Mouse (Mus musculus) heart, postnatal 4 days (tissue): Measurements from ENCODE around the gene Eml2. TPM values are rescaled to one million over a fixed set of nuclear protein-coding genes. Genes with fewer than 3 reads are reported as not detected.

Source experiments
- DNase-seq: peaks from one replicate; pipeline ENCODE4 v3.0.0; 2021
- total RNA-seq, 2 experiments: library from RNA; stranded (reverse); gene quantifications; 2 replicates each; pipeline ENCODE4 v1.2.3; 2021

Eml2 gene
- total RNA-seq, 2 experiments from 2014 or later = 70.6 to 77.3 TPM

DNA sequence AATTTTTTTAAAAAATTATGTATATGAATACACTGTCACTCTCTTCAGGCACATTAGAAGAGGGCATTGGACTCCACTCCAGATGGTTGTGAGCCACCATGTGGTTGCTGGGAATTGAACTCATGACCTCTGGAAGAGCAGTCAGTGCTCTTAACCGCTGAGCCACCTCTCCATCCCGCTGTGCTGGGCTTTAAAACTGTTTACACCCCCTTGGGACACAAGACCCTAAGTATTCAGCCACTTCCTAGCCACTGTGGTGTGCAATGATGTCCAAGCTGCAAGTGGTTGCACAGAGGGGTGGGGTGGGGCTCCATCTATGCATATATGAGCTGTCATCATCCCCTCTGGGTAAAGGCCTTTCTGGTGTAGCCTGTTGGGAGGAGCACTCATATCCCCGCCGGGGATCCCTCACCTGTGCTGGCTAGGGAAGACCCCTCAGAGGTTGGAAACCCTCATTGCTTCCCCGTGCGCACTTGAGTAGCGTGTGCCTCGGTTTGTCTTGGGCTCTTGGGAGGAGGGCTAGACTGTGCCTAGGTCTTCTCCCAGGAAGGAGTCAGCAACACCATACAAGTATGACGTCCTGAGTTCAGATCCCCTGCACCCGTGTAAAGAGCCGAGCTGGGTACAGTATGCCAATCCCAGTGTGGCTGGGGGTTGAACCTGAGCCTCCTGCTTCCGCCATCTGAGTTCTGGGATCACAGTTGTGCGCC is 32.1 kb downstream of the Eml2 start:
- no peak for DNase-seq

DNA sequence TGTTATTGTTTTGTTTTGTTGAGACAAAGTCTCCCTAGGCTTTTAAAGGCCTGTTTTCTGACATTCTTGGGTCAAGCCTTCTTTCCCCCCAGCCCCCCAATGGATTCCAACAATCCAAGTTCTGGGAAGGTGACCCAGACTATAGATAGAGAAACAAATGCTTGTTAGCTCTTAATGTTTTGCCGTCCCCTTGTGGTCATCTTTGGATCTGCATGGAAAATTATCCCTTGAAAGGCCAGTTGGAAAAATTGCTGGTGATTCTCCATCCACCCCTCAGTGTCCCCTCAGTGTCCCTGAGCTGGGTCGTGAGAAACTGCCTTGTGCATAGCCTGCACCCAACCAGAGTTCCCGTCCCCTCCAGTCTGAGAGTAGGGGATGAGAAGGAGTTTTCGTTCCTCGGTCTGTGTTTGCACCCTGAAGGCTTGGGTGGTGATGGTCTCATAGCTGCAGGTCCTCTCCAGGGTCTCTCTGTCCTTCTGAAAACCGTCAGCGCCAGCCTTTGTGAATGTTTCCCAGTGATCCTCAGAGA is 32.8 kb downstream of the Eml2 start:
- peak; percentile 76 for DNase-seq

DNA sequence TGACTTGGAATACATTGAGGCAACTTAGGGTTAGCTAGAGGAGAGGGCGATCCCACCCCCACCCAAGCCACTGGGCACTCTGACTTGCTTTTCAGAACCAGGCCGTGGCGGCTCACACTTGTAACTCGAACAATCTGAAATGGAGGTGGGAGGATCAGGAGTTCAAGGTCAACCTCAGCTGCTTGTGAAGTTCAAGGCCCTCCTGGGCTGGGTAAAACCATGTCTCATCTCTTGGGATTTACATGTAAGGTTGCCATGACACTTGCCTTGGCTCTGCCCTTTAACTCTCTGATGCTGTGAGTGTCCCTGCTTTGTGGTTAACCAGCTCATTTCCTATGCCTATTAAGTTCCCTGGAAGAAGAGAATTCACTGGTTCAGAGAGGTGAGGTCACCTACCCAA is 33.3 kb downstream of the Eml2 start:
- no peak for DNase-seq

DNA sequence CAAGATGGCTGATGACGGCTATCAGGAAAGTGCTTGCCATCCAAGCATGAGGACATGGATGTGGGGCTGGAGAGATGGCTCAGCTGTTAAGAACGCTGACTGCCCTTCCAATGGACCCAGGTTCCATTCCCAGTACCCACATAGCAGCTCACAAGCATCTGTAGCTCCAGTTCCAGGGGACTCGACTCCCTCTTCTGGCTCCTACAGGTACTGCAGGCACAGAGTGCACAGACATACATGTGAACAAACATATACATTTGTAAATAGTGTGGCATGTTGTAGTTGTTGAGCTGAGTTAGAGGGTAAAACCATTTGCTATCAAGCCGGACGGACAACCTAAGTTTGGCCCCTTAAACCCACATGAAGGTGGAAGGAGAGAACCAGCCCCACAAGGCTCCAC is 33.8 kb downstream of the Eml2 start:
- DNase-seq = no peak

DNA sequence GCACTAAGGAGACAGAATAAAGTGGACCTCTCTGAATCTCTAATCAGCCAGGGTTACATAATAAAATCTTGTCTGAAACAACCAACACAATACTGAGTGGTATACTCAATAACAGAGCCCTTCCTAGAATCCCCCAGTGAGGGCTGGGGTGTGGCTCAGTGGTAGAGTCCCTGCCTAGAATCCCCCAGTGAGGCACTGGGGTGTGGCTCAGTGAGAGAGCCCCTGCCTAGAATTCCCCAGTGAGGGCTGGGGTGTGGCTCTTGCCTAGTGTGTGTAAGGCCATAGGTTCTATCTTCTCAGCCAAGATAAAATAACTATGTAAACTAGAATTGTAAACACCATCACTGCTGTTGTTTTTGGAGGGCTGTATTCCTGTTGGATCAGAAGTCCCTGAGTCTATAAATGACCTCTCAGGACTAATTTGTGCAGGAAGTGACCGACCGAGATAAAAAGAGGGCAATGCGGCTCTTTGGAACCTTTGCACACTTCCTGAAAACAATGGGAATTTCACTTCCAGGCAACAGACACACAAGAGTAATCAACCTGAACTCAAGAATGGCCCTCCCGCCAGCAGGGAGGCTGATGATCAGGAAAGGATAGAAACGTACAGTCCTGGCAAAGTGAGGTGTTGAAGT is 34.9 kb downstream of the Eml2 start:
- no peak for DNase-seq

DNA sequence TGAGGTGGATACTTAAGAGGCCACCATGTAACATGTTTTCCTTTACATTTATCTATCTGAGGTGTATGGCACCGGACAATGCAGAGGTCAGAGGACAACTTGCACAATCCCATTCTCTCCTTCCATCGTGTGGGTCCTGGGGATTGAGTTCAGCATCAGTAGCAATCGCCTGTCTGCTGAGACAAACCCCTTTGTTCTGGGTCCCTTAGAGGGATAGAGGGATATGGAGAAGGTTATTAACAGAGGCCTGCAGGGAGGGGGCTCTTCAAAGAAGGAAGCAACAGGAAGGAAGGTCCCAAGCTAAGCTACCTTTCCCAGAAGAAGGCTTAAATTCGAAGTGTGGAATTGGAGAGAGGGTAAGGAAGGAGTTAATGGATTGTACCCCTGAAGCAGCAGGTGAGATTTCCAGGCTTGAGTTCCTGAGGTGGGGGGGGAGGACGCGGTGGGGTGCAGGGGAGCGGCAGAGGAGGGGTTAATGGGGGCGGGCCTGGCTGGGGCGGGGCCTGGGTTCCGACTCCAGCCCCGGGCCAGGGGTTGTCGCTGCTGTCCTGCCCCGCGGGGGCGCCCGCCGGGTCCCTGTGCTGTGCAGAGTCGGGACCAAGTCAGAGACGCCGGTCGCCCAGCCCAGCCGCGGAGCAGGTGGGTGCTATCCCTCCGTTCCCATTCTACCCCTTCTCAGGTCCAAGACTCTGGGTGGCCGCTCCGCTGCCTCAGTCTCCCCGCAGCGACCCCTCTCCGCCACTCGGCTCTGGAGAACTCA is 36.0 kb downstream of the Eml2 start, which contains the start of gene Gpr4:
TSS of gene Gpr4 (plus strand) at position 543 of the 760 bp plus-strand sequence.
- DNase-seq = peak; percentile 71

DNA sequence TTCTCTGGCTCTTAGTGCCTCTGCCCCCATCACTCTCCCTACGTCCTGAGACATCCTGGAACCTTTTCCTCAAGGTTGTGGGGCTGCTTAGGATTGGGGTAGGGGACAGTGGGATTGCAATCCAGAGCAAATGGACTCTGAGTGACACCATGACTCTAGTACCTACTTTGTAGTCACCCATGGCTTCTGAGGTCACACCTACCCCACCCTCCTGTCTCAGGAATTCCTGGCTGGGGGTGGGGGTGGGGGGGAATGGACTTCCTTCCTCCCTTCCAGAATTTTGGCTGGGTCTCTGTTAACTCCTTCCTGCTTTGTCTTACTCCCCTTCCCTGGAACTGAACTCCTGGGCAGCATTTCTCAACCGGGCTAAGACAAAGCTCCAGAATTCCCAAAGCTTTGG is 37.2 kb downstream of the Eml2 start:
- no peak for DNase-seq

DNA sequence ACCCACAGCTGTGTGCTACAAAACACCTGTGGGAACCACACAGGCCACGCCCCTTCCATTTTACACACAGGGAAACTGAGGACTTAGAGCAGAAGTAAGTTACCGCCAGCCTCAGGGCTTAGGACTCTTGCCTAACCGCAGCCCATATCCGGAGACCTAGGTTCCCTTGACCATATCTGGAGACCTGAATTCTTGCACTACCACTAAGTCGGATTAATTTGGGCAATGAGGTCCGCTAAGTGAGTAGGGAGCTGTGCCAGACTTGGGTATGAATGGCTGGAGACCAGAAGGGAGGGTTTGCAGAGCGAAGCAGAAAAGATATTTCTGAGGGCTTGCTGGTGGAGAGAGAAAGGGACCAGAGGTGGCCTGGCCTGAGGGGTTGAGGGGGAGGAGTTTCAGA is 38.1 kb downstream of the Eml2 start:
- no peak for DNase-seq

DNA sequence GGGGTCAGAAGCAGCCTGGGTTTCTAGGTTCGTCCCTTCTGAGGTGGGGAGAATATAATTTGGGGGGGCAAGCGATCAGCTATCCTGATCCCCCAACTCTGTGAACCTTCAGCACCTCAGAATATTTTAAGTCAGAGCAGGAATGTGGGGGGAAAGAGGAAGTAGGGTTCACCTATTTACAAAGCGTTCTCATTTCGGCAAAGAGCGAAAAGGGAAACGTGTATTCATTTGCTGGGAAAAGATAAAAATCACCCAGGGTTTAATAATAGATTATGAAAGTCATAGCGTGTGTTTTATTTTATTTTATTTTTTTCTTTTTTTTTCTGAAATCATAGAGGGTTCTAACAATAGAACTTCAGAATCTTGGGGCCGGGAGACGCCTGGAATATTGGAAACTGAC is 38.7 kb downstream of the Eml2 start:
- DNase-seq = no peak

DNA sequence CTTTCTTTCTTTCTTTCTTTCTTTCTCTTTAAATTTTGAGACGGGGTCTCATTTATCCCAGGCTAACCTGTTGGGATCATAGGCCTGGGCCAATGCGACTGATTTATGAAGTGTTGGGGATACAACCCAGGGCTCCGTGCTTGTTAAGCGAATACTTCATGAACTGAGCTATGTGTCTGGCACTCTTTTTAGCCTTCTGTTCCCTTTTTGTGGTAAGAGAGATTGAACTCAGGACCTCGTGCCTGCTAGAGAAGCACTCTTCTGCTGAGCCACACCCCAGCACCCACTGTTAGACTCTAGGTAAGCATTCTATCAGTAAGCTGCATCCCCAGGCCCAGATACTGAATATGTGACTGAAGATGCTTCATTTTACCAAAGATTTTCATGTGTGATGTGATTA is 41.3 kb downstream of the Eml2 start:
- DNase-seq = no peak

DNA sequence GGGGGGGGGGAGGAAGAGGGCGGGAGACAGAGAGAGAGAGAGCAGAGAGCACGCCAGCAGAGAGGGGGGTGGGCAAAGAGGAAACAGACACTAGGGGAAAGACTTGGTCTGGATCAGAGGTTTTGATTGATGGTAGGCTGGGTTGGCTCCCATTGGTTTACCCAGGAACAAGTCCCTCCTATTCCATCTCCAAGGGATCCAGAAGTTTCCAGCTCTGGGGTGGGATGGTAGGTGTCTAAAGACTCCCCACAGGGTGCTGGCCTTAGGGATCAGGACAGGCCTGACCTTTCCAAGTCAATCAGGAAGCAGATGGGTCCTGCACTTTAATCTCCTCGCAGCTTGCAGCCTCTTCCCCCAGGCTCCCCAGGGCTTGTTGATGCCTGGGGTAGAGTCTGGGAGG is 41.7 kb downstream of the Eml2 start:
- DNase-seq = no peak

DNA sequence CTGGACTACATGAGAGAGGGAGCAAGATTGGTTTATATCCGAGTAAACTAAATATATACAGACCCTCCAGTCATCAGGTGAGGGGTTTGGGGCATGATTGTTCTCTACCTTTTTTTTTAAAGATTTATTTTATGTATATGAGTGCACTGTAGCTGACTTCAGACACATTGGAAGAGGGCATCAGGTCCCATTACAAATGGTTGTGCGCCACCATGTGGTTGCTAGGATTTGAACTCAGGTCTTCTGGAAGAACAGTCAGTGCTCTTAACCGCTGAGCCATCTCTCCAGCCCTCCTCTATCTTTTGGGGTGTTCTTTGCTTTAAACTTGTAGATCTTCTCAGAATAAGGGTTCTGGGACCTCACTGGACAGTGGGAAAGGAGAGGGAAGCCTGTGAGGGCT is 43.8 kb downstream of the Eml2 start:
- no peak for DNase-seq

DNA sequence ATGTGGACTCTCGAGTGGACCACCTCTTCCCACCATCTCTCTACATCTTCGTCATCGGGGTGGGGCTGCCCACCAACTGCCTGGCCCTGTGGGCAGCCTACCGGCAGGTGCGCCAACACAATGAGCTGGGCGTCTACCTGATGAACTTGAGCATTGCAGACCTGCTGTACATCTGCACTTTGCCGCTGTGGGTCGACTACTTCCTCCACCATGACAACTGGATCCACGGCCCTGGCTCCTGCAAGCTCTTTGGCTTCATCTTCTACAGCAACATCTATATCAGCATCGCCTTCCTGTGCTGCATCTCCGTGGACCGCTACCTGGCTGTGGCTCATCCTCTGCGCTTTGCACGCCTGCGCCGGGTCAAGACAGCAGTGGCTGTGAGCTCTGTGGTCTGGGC is 46.0 kb downstream of the Eml2 start:
- no peak for DNase-seq

DNA sequence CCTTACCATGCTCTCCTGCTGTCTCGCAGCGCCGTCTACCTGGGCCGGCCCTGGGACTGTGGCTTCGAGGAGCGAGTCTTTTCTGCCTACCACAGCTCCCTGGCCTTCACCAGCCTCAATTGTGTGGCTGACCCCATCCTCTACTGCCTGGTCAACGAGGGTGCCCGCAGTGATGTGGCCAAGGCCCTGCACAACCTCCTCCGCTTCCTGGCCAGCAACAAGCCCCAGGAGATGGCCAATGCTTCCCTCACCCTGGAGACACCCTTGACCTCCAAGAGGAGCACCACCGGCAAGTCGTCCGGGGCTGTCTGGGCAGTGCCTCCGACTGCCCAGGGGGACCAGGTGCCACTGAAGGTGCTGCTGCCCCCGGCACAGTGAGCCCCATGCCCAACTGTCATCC is 46.7 kb downstream of the Eml2 start:
- DNase-seq = no peak

DNA sequence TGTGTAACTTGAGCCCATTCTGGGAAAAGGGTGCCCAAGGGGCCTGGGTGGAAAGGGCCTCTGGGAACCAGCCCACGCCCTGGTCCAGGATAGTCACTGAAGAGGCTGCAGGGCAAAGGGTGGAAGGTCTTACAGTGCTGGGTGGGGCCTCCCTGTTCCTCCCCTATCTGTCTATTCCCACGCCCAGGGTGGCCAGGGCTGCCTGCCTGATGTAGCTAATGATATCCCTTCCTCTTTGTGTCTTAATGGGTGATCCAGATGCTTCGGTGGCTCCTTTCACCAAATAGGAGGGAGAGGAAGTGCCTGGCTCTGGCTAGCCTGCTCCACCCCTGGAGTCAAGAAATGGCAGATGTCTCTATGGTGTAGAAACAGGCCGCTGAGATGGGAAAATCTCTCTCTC is 48.7 kb downstream of the Eml2 start:
- DNase-seq = no peak

DNA sequence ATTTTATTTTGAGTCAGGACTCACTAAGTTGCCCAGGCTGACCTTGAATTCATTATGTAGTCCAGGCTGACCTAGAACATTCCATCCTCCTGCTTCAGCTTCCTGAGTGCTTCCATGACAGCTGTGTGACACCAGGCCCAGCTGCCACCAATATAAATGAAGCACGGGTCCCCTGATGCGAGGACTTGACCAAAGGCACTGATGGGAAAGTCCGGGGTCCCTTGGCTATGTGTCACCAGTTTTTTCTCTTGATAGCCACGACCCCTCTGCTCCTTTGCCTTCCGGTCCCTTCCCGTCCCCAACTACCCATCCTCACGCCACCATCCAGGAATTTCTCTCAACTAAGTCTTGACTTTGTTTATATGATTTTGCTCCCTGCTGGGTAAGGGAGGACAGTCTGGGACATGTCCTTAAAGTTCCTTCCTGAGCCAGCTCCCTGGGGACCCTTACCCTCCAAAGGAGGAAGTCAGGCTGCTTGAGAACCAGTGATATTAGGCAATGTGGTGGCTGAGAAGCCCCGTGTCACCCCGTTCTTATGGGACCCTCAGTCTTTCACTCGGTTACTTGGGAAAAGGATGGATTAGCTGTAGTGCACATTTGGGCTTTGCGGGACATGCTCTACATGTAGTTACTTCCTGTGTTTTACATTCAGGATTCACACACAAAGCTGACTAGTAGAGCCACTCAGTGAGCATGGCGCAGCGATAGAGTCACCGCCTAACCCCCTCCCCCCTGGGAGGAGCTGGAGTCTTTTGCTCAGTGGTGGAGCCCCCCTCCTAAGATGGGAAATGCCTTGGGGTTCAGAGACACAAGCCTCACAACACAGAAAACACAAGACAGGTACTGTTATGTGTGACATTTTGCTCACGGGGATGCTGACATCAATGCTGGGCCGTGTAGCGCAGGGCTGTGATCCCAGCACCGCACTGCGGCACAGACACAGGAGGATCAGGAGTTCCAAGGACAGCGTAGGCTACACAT is 50.9 kb downstream of the Eml2 start:
- peak; percentile 42 for DNase-seq

DNA sequence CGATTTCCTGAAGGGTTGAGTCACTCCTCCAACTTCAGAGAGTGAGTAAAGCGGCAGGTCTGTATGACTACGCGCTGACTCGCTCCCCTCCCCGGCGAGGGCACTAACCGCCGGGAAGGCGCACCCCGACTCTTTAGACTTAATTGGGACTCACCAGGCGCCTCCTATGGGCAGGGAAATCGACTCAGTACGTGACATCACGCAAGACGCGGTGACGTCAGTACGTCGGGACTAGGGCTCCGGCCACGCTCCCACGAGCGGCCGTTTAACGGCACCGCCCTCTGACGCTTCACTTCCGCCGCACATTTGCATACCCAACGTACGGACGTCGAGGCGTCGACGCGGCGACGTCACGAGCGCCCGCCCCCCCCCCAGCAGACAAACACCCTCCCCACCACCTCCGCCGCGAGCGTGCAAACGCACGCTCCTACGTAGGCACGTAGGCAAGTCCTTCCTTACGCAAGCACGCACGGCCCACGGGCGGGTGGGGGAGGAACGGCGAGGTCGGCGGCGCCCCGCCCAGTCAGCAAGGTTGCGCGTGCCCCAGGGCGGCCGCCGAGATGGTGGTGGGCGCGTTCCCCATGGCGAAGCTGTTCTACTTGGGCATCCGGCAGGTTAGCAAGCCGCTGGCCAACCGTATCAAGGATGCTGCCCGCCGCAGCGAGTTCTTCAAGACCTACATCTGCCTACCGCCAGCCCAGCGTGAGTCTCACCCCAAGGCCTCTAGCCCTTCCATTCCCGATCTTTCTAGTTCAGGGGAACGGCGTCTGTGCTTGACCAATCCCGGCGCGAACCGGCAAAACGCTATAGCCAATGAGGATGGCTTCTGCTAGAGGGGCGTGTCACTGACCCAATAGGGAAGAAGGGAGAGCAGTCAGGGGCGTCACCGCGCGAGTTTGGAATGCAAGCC is 51.9 kb downstream of the Eml2 start, which contains the start of gene Opa3:
TSS of gene Opa3 (plus strand) at position 452 of the 910 bp plus-strand sequence.
- DNase-seq = peak; percentile 99

DNA sequence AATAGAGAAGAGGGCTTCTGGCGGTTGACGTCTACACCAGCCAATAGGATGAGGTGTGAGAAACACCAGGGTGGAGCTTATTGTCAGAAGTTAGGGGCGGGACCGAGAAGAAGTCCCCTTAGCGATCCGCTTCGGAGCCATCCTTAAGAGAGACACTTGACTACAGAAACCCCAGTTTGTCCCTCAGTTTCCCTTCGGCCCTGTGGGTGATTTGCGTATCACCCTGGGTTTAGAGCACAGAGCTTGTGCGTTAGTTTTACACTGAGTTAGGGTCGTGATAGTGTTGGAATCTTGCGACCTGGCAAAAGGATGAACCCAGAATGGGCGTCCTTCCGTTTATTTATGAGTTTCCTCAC is 52.5 kb downstream of the Eml2 start:
- DNase-seq = no peak

DNA sequence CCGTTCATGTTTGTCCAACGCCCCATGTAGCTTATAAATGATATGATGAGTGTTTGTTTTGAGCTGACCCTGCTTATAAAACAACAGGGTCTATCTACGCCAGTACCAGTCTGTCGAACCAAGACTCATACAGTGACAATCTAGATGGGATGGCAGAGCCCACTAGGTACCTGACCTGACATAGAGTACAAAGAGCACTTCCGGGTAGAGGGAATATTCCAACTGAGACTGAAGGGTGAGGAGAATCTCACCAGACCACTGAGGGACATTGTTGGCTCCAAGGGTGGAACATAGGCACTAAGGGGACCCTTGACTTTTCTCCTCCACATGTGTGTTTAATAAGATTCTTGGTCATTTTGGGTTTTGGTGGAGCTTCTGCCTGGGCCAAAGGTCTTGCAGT is 53.2 kb downstream of the Eml2 start:
- no peak for DNase-seq

DNA sequence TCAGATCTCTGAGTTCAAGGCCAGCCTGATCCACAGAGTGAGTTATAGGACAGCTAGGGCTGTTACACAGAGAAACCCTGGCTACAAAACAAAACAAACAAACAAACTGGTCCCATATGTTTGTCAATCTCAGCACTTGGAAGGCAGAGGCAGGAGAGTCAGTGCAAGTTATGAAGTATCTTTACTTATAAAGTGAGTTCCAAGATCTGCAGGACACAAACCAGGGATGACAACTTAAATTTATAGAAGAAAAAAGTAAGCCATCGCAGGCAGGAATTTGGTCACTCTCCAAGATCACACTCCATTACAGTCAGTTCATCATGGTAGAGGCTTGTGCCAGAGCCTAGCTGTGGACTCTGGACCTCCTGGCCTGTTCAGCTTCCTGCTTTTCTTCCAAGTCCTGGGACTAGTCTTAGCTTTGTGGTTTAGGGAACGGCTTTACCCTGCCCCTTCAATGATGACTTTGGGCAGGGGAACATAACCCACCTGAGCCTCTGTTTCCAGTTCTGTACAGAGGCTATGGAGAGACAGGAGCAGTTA is 53.9 kb downstream of the Eml2 start:
- no peak for DNase-seq

DNA sequence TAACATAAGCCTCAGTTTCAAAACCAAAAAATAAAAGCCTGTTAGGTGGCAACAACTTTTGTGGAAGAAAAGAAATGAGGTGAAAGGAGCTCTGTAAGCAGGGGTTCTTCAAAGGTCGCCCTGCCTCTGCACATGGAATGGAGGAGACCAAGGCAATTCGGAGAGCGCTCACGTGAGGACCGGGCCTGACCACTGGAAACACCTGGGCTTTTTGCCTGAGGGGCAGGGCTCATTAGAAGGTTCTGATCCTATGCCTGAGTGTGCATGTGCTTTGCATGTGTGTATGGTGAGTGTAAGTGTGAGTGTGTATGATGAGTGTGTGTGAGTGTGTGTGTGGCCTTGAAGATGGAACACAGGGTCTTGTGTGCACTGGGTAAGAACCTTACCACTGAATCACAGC is 54.7 kb downstream of the Eml2 start:
- DNase-seq = no peak
